Comparison of ENCODE assay signal across 18 mouse cellular contexts in genomic region chr15:18744266-18744665, GRCm38 (mm10).
DNase-seq lines count a peak whose midpoint lies in the region; TF ChIP-seq lines count a peak whose summit lies in the region.
"Had no signal": no experiment of that assay in that cellular context is flagged by ENCODE, and none has a peak within 500 bp of the region (broad histone marks: within the 10 kb centered on the region; RNA-seq: fewer than 3 reads in every experiment).

No protein-coding gene starts in this region.

- H3K27ac ChIP-seq in layer of hippocampus, adult 2 months, result peak overlapping the region; percentile 40; the same call in 1 of the 2 replicates
- H3K27ac ChIP-seq: embryonic facial prominence, embryonic 13.5 days; forebrain, embryonic 12.5 days; gastrocnemius, adult 2 months; hindbrain, embryonic 10.5 days; hindbrain, embryonic 14.5 days had no signal

- TF ChIP-seq CTCF in layer of hippocampus, adult 2 months (conservative IDR thresholded peaks at IDR 0.05), result no peak

- no peak overlapping the region for H3K4me3 ChIP-seq in layer of hippocampus, adult 2 months
- H3K4me3 ChIP-seq: embryonic facial prominence, embryonic 13.5 days; forebrain, embryonic 12.5 days; gastrocnemius, adult 2 months; heart, embryonic 12.5 days; hindbrain, embryonic 10.5 days had no signal

- DNase-seq in frontal cortex, adult 2 months (ENCODE audit: extremely low spot score in 1 of 2, low spot score in 1 of 2), result peak; percentile 34 to 61
- no peak for DNase-seq in frontal cortex, postnatal 25 days (ENCODE audit: low spot score in 2 of 2)
- peak; percentile 17 to 63 for DNase-seq in layer of hippocampus, adult 2 months (ENCODE audit: low spot score in 2 of 2)
- no peak for DNase-seq in layer of hippocampus, postnatal 36 days
- DNase-seq in right cerebral cortex, adult 18-20 months, result peak; percentile 59
- DNase-seq in right cerebral cortex, postnatal 10 days (ENCODE audit: low spot score in 2 of 2), result no peak
- no peak for DNase-seq in cerebellum, adult 11 months
- DNase-seq: adrenal gland, postnatal 10 days; cerebellum, adult 18-20 months; cerebellum, adult 9-11 months; cerebellum, postnatal 36 days; gastrocnemius, adult 2 months; gastrocnemius, postnatal 25 days had no signal

Comparison
In these comparisons a context has a peak if more than half of its experiments do, and no peak if none do; other contexts are left out.
1. DNase-seq: peak in frontal cortex, adult 2 months (2 of 2), layer of hippocampus, adult 2 months (2 of 2) and right cerebral cortex, adult 18-20 months (single experiment); none in frontal cortex, postnatal 25 days (0 of 2), layer of hippocampus, postnatal 36 days (0 of 2), right cerebral cortex, postnatal 10 days (0 of 2) and cerebellum, adult 11 months (single experiment).